Mouse (Mus musculus): ENCODE measurements at regions not wholly inside any gene's neighbourhood (a gene's known extent, or its start where the extent isn't known, plus 50 kb on each side); places are given as distances from the start of the nearest gene placed in this dataset.

- in situ Hi-C loops (cut with MboI, MseI): no loop called here
Observed at GRCm38 (mm10) chr7:135817868-135818267, 101.7 kb upstream of the Mki67 start.

GRCm38 (mm10) chr7:135818298-135818697 lies 102.1 kb upstream of the Mki67 start:
- in situ Hi-C loops (cut with MboI, MseI): no loop called here

- in situ Hi-C loops (cut with MboI, MseI): no loop called here
Observed at GRCm38 (mm10) chr7:135823884-135824750, 108.0 kb upstream of the Mki67 start.

- in situ Hi-C loops (cut with MboI, MseI): no loop called here
Observed at GRCm38 (mm10) chr7:135829246-135829645, 113.1 kb upstream of the Mki67 start.

- in situ Hi-C loops (cut with MboI, MseI): no loop called here
Observed at GRCm38 (mm10) chr7:135833425-135833824, 117.3 kb upstream of the Mki67 start.

- in situ Hi-C loops (cut with MboI, MseI): no loop called here
Observed at GRCm38 (mm10) chr7:135836808-135837733, 120.9 kb upstream of the Mki67 start.

- in situ Hi-C loops (cut with MboI, MseI): no loop called here
Observed at GRCm38 (mm10) chr7:135844018-135844417, 127.9 kb upstream of the Mki67 start.

GRCm38 (mm10) chr7:135847304-135847703 lies 131.1 kb upstream of the Mki67 start:
- in situ Hi-C loops (cut with MboI, MseI): no loop called here

- in situ Hi-C loops (cut with MboI, MseI): no loop called here
Observed at GRCm38 (mm10) chr7:135848170-135848569, 132.0 kb upstream of the Mki67 start.

- in situ Hi-C loops (cut with MboI, MseI): no loop called here
Observed at GRCm38 (mm10) chr7:135848833-135849232, 132.7 kb upstream of the Mki67 start.

- in situ Hi-C loops (cut with MboI, MseI): no loop called here
Observed at GRCm38 (mm10) chr7:135853127-135853813, 137.1 kb upstream of the Mki67 start.

- in situ Hi-C loops (cut with MboI, MseI): no loop called here
Observed at GRCm38 (mm10) chr7:135853814-135854324, 137.7 kb upstream of the Mki67 start.

- in situ Hi-C loops (cut with MboI, MseI): no loop called here
Observed at GRCm38 (mm10) chr7:135860288-135860687, 144.1 kb upstream of the Mki67 start.

GRCm38 (mm10) chr7:135860741-135861408 lies 144.7 kb upstream of the Mki67 start:
- in situ Hi-C loops (cut with MboI, MseI): no loop called here

- in situ Hi-C loops (cut with MboI, MseI): no loop called here
Observed at GRCm38 (mm10) chr7:135861409-135861805, 145.2 kb upstream of the Mki67 start.

GRCm38 (mm10) chr7:135863581-135864426 lies 147.6 kb upstream of the Mki67 start:
- in situ Hi-C loops (cut with MboI, MseI): no loop called here

GRCm38 (mm10) chr7:135870981-135871380 lies 154.8 kb upstream of the Mki67 start:
- in situ Hi-C loops (cut with MboI, MseI): no loop called here

- in situ Hi-C loops (cut with MboI, MseI): no loop called here
Observed at GRCm38 (mm10) chr7:135877091-135877874, 161.1 kb upstream of the Mki67 start.

- in situ Hi-C loops (cut with MboI, MseI): no loop called here
Observed at GRCm38 (mm10) chr7:135878750-135879149, 162.6 kb upstream of the Mki67 start.
